Mouse (Mus musculus): ENCODE data around the gene Dnah7a.
"Not testable (repeated sequence)": the region's sequence is repeated elsewhere in the genome, so short reads cannot be mapped to it uniquely, and the experiment has no call there.

- TF ChIP-seq POLR2A (IDR thresholded peaks at IDR 0.05; ENCODE audit: low read depth, low read length); CTCF (IDR thresholded peaks at IDR 0.05; ENCODE audit: extremely low read depth, insufficient read depth, insufficient read length, insufficient replicate concordance): not testable (repeated sequence)
Measured at GRCm38 (mm10) chr1:53432433-53432832, 274.2 kb downstream of the Dnah7a start.

Measured in spleen, adult 2 months (tissue).